Mouse (Mus musculus): ENCODE data around the gene Picalm. TPM values are rescaled to one million over a fixed set of nuclear protein-coding genes. Genes with fewer than 3 reads are reported as not detected.

The Picalm gene
- polyA plus RNA-seq (2012; rRNA removed) = 36.7 and 40.3 TPM in 2 replicates

- DNase-seq (ENCODE audit: low read depth in 1 of 2, low spot score in 2 of 2) = peak; percentile 94 to 98
- WGBS = 2% methylated on average over 62 of the region's 72 CpGs
- TF ChIP-seq POLR2A (IDR thresholded peaks at IDR 0.05; ENCODE audit: low read depth, low read length) (peak; percentile 74), CTCF (IDR thresholded peaks at IDR 0.05; ENCODE audit: extremely low read depth, insufficient read depth, insufficient read length, insufficient replicate concordance) (no peak)
Measured at GRCm38 (mm10) chr7:90129732-90130392, at the start of gene Picalm. Gene Picalm, plus strand, starts transcription at chr7:90130213.

DNA sequence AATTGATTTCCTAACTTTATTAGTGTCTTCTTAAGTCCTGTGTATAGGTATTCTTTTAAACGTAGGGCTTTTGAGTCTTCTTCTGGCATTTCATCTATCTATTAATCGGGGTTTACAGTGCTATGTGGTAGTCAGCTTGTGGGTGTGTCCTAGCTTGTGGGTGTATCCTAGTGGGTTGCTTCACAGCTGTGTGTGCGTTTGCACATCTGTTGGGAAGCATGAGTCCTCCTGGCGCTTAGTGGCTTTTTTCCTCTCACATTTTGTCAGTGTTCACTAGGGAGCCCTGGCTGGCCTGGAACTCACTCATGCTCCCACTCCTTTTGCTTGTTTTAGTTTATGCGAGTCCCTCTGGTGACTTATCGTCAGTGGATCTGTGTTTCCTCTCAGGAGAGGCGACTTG is 46.2 kb upstream of the Picalm start:
- TF ChIP-seq CTCF (IDR thresholded peaks at IDR 0.05; ENCODE audit: extremely low read depth, insufficient read depth, insufficient read length, insufficient replicate concordance) (no peak), POLR2A (IDR thresholded peaks at IDR 0.05; ENCODE audit: low read depth, low read length) (no peak)

More at GRCm38 (mm10) chr7:90129732-90130392, at the start of gene Picalm:
- no peaks in the 10 kb centered on the region; the same call in 1 of the 2 replicates for H3K4me1 ChIP-seq (ENCODE audit: control insufficient read depth, insufficient read depth, insufficient read length)
- H3K27ac ChIP-seq (ENCODE audit: insufficient read depth, low read length) = peak within 1 kb of the TSS; percentile 98
- no peaks in the 10 kb centered on the region for H3K36me3 ChIP-seq (ENCODE audit: control insufficient read depth, insufficient read depth, low read length)
- peak within 1 kb of the TSS; percentile 91 for H3K4me3 ChIP-seq (ENCODE audit: extremely low read depth, insufficient read depth, insufficient read length)
- no peaks in the 10 kb centered on the region for H3K27me3 ChIP-seq (ENCODE audit: control insufficient read depth, insufficient read depth, low read length)

GRCm38 (mm10) chr7:90084531-90084930 is 45.5 kb upstream of the Picalm start:
- H3K4me3 ChIP-seq (ENCODE audit: extremely low read depth, insufficient read depth, insufficient read length) = no peak overlapping the region
- TF ChIP-seq CTCF (IDR thresholded peaks at IDR 0.05; ENCODE audit: extremely low read depth, insufficient read depth, insufficient read length, insufficient replicate concordance) (no peak), POLR2A (IDR thresholded peaks at IDR 0.05; ENCODE audit: low read depth, low read length) (no peak)
- no peaks in the 10 kb centered on the region for H3K36me3 ChIP-seq (ENCODE audit: control insufficient read depth, insufficient read depth, low read length)
- H3K4me1 ChIP-seq (ENCODE audit: control insufficient read depth, insufficient read depth, insufficient read length) = no peaks in the 10 kb centered on the region
- H3K27ac ChIP-seq (ENCODE audit: insufficient read depth, low read length) = no peak overlapping the region
- no peak for DNase-seq (ENCODE audit: low read depth in 1 of 2, low spot score in 2 of 2)
- H3K27me3 ChIP-seq (ENCODE audit: control insufficient read depth, insufficient read depth, low read length) = no peaks in the 10 kb centered on the region

More for the DNA sequence above, 46.2 kb upstream of the Picalm start:
- 85% methylated on average over 7 of the region's 7 CpGs for WGBS
- DNase-seq (ENCODE audit: low read depth in 1 of 2, low spot score in 2 of 2) = no peak
- no peaks in the 10 kb centered on the region for H3K4me1 ChIP-seq (ENCODE audit: control insufficient read depth, insufficient read depth, insufficient read length)
- no peak overlapping the region for H3K4me3 ChIP-seq (ENCODE audit: extremely low read depth, insufficient read depth, insufficient read length)
- H3K27me3 ChIP-seq (ENCODE audit: control insufficient read depth, insufficient read depth, low read length) = no peaks in the 10 kb centered on the region
- no peak overlapping the region for H3K27ac ChIP-seq (ENCODE audit: insufficient read depth, low read length)
- no peaks in the 10 kb centered on the region for H3K36me3 ChIP-seq (ENCODE audit: control insufficient read depth, insufficient read depth, low read length)

DNA sequence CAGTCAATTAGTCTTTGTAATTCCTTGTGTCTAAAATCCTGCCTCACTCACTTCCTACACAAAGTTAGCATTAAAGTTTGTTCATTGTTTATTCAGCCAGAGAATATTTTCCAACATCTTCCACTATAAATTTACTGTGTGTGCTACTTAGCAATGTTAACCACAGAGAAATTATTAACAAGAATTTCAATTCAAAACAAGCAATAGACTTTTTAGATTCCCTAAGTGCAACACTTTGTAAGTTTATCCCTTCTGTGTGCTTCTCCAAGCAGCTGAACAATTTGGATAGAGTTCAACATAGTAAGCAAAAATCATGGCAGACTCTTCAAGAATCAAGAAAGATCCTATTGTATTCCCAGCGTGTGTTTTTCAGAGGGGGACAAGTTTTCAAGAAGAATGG is 44.3 kb upstream of the Picalm start:
- no peaks in the 10 kb centered on the region for H3K4me1 ChIP-seq (ENCODE audit: control insufficient read depth, insufficient read depth, insufficient read length)
- no peak for DNase-seq (ENCODE audit: low read depth in 1 of 2, low spot score in 2 of 2)
- TF ChIP-seq CTCF (IDR thresholded peaks at IDR 0.05; ENCODE audit: extremely low read depth, insufficient read depth, insufficient read length, insufficient replicate concordance) (no peak), POLR2A (IDR thresholded peaks at IDR 0.05; ENCODE audit: low read depth, low read length) (no peak)
- 68% methylated on average over 1 of the region's 1 CpGs for WGBS
- no peak overlapping the region for H3K27ac ChIP-seq (ENCODE audit: insufficient read depth, low read length)
- no peaks in the 10 kb centered on the region for H3K36me3 ChIP-seq (ENCODE audit: control insufficient read depth, insufficient read depth, low read length)
- no peak overlapping the region for H3K4me3 ChIP-seq (ENCODE audit: extremely low read depth, insufficient read depth, insufficient read length)
- no peaks in the 10 kb centered on the region for H3K27me3 ChIP-seq (ENCODE audit: control insufficient read depth, insufficient read depth, low read length)

- Histone ChIP-seq H3K4me1 (ENCODE audit: control insufficient read depth, insufficient read depth, insufficient read length) (peaks cover 1% of the 10 kb centered on the region; the same call in 1 of the 2 replicates), H3K27ac (ENCODE audit: insufficient read depth, low read length) (no peak overlapping the region), H3K27me3 (ENCODE audit: control insufficient read depth, insufficient read depth, low read length) (no peaks in the 10 kb centered on the region), H3K36me3 (ENCODE audit: control insufficient read depth, insufficient read depth, low read length) (no peaks in the 10 kb centered on the region), H3K4me3 (ENCODE audit: extremely low read depth, insufficient read depth, insufficient read length) (no peak overlapping the region)
- DNase-seq (ENCODE audit: low read depth in 1 of 2, low spot score in 2 of 2) = no peak
- TF ChIP-seq CTCF (IDR thresholded peaks at IDR 0.05; ENCODE audit: extremely low read depth, insufficient read depth, insufficient read length, insufficient replicate concordance) = no peak
- no peak for TF ChIP-seq POLR2A (IDR thresholded peaks at IDR 0.05; ENCODE audit: low read depth, low read length)
Measured at GRCm38 (mm10) chr7:90086821-90087220, 43.2 kb upstream of the Picalm start.

DNA sequence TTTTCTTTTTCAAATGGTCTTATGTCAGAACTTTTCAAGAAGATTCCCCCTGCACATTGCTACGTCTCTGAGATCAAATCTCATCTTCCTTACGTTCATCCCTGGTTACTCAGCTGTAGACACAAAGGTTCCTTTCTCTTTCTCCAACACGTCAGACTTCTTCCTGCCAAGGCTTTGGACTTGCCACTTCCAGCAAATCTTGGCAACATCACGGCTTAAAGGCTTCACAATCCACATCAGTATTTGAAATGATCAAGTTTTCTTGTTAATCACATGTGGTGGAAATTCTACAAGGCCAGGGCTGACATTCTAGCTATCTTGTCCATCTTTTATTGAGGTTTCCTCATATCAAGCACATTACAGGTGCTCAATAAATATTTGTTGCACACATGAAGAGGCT is 39.0 kb upstream of the Picalm start:
- H3K27ac ChIP-seq (ENCODE audit: insufficient read depth, low read length) = no peak overlapping the region
- H3K27me3 ChIP-seq (ENCODE audit: control insufficient read depth, insufficient read depth, low read length) = no peaks in the 10 kb centered on the region
- no peak overlapping the region for H3K4me3 ChIP-seq (ENCODE audit: extremely low read depth, insufficient read depth, insufficient read length)
- no peak for TF ChIP-seq POLR2A (IDR thresholded peaks at IDR 0.05; ENCODE audit: low read depth, low read length)
- TF ChIP-seq CTCF (IDR thresholded peaks at IDR 0.05; ENCODE audit: extremely low read depth, insufficient read depth, insufficient read length, insufficient replicate concordance) = no peak
- DNase-seq (ENCODE audit: low read depth in 1 of 2, low spot score in 2 of 2) = no peak
- H3K4me1 ChIP-seq (ENCODE audit: control insufficient read depth, insufficient read depth, insufficient read length) = peaks cover 2% of the 10 kb centered on the region; the same call in 1 of the 2 replicates
- 90% methylated on average over 4 of the region's 4 CpGs for WGBS
- H3K36me3 ChIP-seq (ENCODE audit: control insufficient read depth, insufficient read depth, low read length) = no peaks in the 10 kb centered on the region

- WGBS = 32% methylated on average over 2 of the region's 2 CpGs
- peaks cover 2% of the 10 kb centered on the region; the same call in 1 of the 2 replicates for H3K4me1 ChIP-seq (ENCODE audit: control insufficient read depth, insufficient read depth, insufficient read length)
- no peak overlapping the region for H3K4me3 ChIP-seq (ENCODE audit: extremely low read depth, insufficient read depth, insufficient read length)
- H3K27ac ChIP-seq (ENCODE audit: insufficient read depth, low read length) = no peak overlapping the region
- no peaks in the 10 kb centered on the region for H3K36me3 ChIP-seq (ENCODE audit: control insufficient read depth, insufficient read depth, low read length)
- no peak for TF ChIP-seq CTCF (IDR thresholded peaks at IDR 0.05; ENCODE audit: extremely low read depth, insufficient read depth, insufficient read length, insufficient replicate concordance)
- TF ChIP-seq POLR2A (IDR thresholded peaks at IDR 0.05; ENCODE audit: low read depth, low read length) = no peak
- no peaks in the 10 kb centered on the region for H3K27me3 ChIP-seq (ENCODE audit: control insufficient read depth, insufficient read depth, low read length)
- DNase-seq (ENCODE audit: low read depth in 1 of 2, low spot score in 2 of 2) = no peak
Measured at GRCm38 (mm10) chr7:90091756-90092155, 38.3 kb upstream of the Picalm start.

Data from spleen, adult 2 months (tissue).